Mouse (Mus musculus): Measurements from ENCODE around the gene Klf1. TPM values are rescaled to one million over a fixed set of nuclear protein-coding genes. Genes with fewer than 3 reads are reported as not detected.
A peak's percentile ranks its signal among the peaks of the same experiment; 100 is the strongest.
"Not testable (repeated sequence)": the region's sequence is repeated elsewhere in the genome, so short reads cannot be mapped to it uniquely, and the experiment has no call there.

The Klf1 gene
- polyA plus RNA-seq, 1 experiment from 2014 or later: 2.3 TPM

DNA sequence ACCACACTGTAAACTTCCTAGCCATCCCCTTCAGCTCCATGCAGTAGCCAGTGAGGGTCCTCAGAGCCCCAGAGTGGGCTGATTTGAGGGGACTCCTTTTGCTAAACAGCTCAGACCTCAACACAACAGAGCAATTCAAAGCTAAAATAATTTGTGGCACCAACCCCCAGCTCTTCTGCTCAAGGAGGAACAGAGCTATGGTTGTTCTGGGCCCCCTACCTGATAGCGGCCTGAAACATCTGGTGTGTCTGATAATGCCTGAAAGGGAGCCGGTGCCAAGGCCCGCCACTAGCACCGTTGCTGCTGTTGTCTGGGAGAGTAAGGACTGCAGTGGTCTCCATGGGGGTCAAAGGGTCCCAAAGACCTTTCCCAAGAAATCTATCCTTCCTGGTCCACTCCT lies 657 bp upstream of the Klf1 start:
- 49% methylated on average over 4 of the region's 4 CpGs for whole genome bisulfite sequencing
- Histone ChIP-seq H3K36me3 (ENCODE audit: control insufficient read depth, insufficient read depth, low read length) (no peaks in the 10 kb centered on the region), H3K9me3 (ENCODE audit: control insufficient read depth, low read depth, low read length) (no peaks in the 10 kb centered on the region), H3K4me1 (ENCODE audit: control insufficient read depth, insufficient read depth, low read length) (no peaks in the 10 kb centered on the region), H3K27me3 (ENCODE audit: control insufficient read depth, insufficient read depth, low read length) (no peaks in the 10 kb centered on the region), H3K9ac (replicated peaks; ENCODE audit: low read depth, low read length) (no peak overlapping the region), H3K4me3 (ENCODE audit: low read depth, low read length) (no peak overlapping the region), H3K27ac (ENCODE audit: low read length) (no peak overlapping the region), H3K4me2 (replicated peaks; ENCODE audit: low read depth, low read length) (no peak overlapping the region)
- ATAC-seq (ENCODE audit: insufficient number of reproducible peaks, insufficient read depth, low FRiP score, low read depth): no peak

DNA sequence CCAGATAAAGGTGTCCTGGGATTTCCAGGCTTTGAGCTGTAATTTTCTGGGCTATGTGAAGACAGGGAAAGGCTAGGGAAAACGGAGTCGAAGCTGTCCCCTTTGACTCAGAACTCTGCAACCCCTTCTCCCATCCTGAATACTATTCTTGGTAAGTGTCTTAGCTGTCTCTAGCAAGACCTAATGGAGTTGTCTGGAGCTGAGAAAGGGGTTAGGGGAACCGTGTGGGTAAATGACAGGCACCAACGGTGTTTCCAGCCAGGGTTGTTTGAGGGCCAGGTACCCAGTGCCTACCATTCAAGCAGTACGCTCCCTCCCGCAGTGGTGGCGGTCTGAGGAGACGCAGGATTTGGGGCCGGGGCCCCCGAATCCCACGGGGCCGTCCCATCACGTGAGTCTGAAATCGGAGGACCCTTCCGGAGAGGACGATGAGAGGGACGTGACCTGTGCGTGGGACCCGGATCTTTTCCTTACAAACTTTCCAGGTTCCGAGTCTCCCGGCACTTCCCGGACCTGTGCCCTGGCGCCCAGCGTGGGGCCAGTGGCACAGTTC lies 715 bp downstream of the Klf1 start:
- H3K27me3 ChIP-seq (ENCODE audit: control insufficient read depth, insufficient read depth, low read length): no peaks in the 10 kb centered on the region
- WGBS: 4% methylated on average over 24 of the region's 24 CpGs

DNA sequence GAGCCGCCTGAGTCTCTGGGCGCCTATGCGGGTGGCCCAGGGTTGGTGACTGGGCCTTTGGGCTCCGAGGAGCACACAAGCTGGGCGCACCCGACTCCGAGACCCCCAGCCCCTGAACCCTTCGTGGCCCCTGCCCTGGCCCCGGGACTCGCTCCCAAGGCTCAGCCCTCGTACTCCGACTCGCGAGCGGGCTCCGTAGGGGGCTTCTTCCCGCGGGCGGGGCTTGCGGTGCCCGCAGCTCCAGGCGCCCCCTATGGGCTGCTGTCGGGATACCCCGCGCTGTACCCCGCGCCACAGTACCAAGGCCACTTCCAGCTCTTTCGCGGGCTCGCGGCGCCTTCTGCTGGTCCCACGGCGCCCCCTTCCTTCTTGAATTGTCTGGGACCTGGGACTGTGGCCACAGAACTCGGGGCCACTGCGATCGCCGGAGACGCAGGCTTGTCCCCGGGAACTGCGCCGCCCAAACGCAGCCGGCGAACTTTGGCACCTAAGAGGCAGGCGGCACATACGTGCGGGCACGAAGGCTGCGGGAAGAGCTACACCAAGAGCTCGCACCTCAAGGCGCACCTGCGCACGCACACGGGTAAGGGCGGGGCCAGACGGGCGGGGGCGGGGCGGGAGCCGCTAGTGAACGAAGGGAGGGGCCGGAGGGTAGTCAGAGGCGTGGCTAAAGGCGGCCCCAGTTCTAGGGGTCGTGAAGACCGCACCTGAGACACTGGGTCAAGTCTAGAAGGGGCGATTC lies 1.4 kb downstream of the Klf1 start:
- Histone ChIP-seq H3K9me3 (ENCODE audit: control insufficient read depth, low read depth, low read length) (no peaks in the 10 kb centered on the region), H3K36me3 (ENCODE audit: control insufficient read depth, insufficient read depth, low read length) (no peaks in the 10 kb centered on the region), H3K4me1 (ENCODE audit: control insufficient read depth, insufficient read depth, low read length) (no peaks in the 10 kb centered on the region), H3K27ac (ENCODE audit: low read length) (peak overlapping the region; percentile 69), H3K4me2 (replicated peaks; ENCODE audit: low read depth, low read length) (peak overlapping the region; percentile 93), H3K27me3 (ENCODE audit: control insufficient read depth, insufficient read depth, low read length) (no peaks in the 10 kb centered on the region), H3K9ac (replicated peaks; ENCODE audit: low read depth, low read length) (peak overlapping the region; percentile 71), H3K4me3 (ENCODE audit: low read depth, low read length) (peak overlapping the region; percentile 63)
- peak; percentile 90 for ATAC-seq (ENCODE audit: insufficient number of reproducible peaks, insufficient read depth, low FRiP score, low read depth)
- under 1% methylated on average over 68 of the region's 68 CpGs for whole genome bisulfite sequencing

More for the DNA sequence above, 715 bp downstream of the Klf1 start:
- no peak; the same call in 1 of the 2 replicates for ATAC-seq (ENCODE audit: insufficient number of reproducible peaks, insufficient read depth, low FRiP score, low read depth)
- Histone ChIP-seq H3K4me1 (ENCODE audit: control insufficient read depth, insufficient read depth, low read length) (no peaks in the 10 kb centered on the region), H3K4me3 (ENCODE audit: low read depth, low read length) (peak overlapping the region; percentile 63), H3K9ac (replicated peaks; ENCODE audit: low read depth, low read length) (peak overlapping the region; percentile 71), H3K4me2 (replicated peaks; ENCODE audit: low read depth, low read length) (peak overlapping the region; percentile 93), H3K36me3 (ENCODE audit: control insufficient read depth, insufficient read depth, low read length) (no peaks in the 10 kb centered on the region), H3K27ac (ENCODE audit: low read length) (peak overlapping the region; percentile 69; the same call in 1 of the 2 replicates), H3K9me3 (ENCODE audit: control insufficient read depth, low read depth, low read length) (no peaks in the 10 kb centered on the region)

DNA sequence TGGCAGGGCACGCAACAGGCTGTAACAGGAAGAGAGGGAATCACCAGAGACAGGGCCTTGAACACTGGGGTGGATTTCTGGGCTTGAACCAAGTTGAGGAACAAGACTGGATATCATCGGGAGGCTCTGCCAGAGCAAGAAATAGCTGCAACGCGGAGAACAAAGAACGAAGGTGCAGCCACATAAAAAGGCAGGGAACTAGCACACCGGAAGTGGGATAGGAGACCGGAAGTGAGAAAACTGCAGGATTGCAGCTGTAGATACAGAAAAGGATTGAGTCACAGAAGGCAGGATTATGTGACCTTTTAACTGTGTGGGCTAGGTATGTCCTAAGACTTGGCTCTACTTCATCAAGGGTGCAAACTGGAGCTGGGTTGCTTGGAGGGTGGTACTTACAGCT lies 2.6 kb downstream of the Klf1 start:
- Histone ChIP-seq H3K4me3 (ENCODE audit: low read depth, low read length) (no peak overlapping the region), H3K9ac (replicated peaks; ENCODE audit: low read depth, low read length) (no peak overlapping the region), H3K36me3 (ENCODE audit: control insufficient read depth, insufficient read depth, low read length) (no peaks in the 10 kb centered on the region), H3K9me3 (ENCODE audit: control insufficient read depth, low read depth, low read length) (no peaks in the 10 kb centered on the region), H3K4me2 (replicated peaks; ENCODE audit: low read depth, low read length) (no peak overlapping the region), H3K27ac (ENCODE audit: low read length) (no peak overlapping the region), H3K4me1 (ENCODE audit: control insufficient read depth, insufficient read depth, low read length) (no peaks in the 10 kb centered on the region; the same call in 1 of the 2 replicates), H3K27me3 (ENCODE audit: control insufficient read depth, insufficient read depth, low read length) (no peaks in the 10 kb centered on the region)
- WGBS: 89% methylated on average over 7 of the region's 7 CpGs
- ATAC-seq (ENCODE audit: insufficient number of reproducible peaks, insufficient read depth, low FRiP score, low read depth): no peak

DNA sequence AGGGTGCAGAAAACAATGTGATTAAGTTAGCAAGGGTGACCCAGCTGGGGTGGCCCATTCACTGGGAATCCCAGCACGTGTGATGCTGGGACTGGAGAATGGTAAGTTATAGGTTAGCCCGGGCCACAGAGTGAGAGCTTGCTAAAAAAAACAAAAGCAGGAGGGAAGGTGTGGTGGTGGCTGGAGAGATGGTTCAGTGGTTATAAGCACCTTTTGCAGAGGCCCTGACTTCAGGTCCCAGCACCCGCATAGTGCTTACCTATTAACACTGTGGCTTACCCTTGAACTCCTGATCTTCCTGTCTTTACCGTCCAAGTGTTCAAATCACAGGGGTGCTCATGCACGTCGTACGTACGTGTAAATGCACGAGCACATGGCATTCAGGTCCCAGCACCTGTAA lies 5.3 kb downstream of the Klf1 start:
- H3K4me1 ChIP-seq (ENCODE audit: control insufficient read depth, insufficient read depth, low read length): no peaks in the 10 kb centered on the region; the same call in 1 of the 2 replicates
- ATAC-seq (ENCODE audit: insufficient number of reproducible peaks, insufficient read depth, low FRiP score, low read depth): no peak
- no peak overlapping the region for H3K4me2 ChIP-seq (replicated peaks; ENCODE audit: low read depth, low read length)
- no peak overlapping the region for H3K4me3 ChIP-seq (ENCODE audit: low read depth, low read length)
- no peaks in the 10 kb centered on the region for H3K36me3 ChIP-seq (ENCODE audit: control insufficient read depth, insufficient read depth, low read length)
- H3K27me3 ChIP-seq (ENCODE audit: control insufficient read depth, insufficient read depth, low read length): peaks cover 7% of the 10 kb centered on the region
- WGBS: 90% methylated on average over 9 of the region's 9 CpGs
- H3K9me3 ChIP-seq (ENCODE audit: control insufficient read depth, low read depth, low read length): no peaks in the 10 kb centered on the region
- H3K27ac ChIP-seq (ENCODE audit: low read length): no peak overlapping the region
- no peak overlapping the region for H3K9ac ChIP-seq (replicated peaks; ENCODE audit: low read depth, low read length)

DNA sequence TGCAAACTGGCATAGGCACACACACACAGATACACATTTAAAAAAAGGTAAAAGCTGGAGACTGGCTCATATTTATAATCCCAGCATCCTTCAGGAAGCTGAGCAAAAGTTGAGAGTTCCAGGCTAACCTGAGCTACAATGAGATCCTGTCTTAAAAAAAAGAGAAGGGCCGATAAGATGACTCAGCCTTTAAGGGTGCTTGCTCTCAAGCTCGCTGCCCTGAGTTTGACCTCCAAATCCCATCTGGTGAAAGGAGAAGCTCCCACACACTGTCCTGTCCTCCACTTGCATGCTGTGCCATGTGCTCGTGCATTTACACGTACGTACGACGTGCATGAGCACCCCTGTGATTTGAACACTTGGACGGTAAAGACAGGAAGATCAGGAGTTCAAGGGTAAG lies 5.8 kb downstream of the Klf1 start:
- H3K9ac ChIP-seq (replicated peaks; ENCODE audit: low read depth, low read length): no peak overlapping the region

DNA sequence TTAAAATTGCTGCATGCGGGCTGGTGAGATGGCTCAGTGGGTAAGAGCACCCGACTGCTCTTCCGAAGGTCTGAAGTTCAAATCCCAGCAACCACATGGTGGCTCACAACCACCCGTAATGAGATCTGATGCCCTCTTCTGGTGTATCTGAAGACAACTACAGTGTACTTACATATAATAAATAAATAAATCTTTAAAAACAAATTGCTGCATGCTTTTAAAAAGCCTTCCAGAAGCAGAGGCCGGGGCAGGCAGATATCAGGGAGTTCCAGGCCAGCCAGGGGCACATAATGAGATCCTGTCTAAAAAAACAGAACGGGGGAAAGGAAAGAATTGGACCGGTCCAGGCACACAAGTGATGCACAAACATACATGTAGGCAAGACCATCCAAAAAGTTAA lies 6.3 kb downstream of the Klf1 start:
- not testable (repeated sequence) for H3K9me3 ChIP-seq (ENCODE audit: control insufficient read depth, low read depth, low read length); H3K9ac ChIP-seq (replicated peaks; ENCODE audit: low read depth, low read length); ATAC-seq (ENCODE audit: insufficient number of reproducible peaks, insufficient read depth, low FRiP score, low read depth); H3K4me1 ChIP-seq (ENCODE audit: control insufficient read depth, insufficient read depth, low read length); H3K27ac ChIP-seq (ENCODE audit: low read length); H3K36me3 ChIP-seq (ENCODE audit: control insufficient read depth, insufficient read depth, low read length)
- Histone ChIP-seq H3K27me3 (ENCODE audit: control insufficient read depth, insufficient read depth, low read length) (peaks cover 17% of the 10 kb centered on the region), H3K4me3 (ENCODE audit: low read depth, low read length) (peak overlapping the region; percentile 43), H3K4me2 (replicated peaks; ENCODE audit: low read depth, low read length) (peak overlapping the region; percentile 84)
- 27% methylated on average over 6 of the region's 7 CpGs for WGBS

More for the DNA sequence above, 5.8 kb downstream of the Klf1 start:
- H3K4me1 ChIP-seq (ENCODE audit: control insufficient read depth, insufficient read depth, low read length): no peaks in the 10 kb centered on the region; the same call in 1 of the 2 replicates
- H3K9me3 ChIP-seq (ENCODE audit: control insufficient read depth, low read depth, low read length): no peaks in the 10 kb centered on the region
- H3K36me3 ChIP-seq (ENCODE audit: control insufficient read depth, insufficient read depth, low read length): no peaks in the 10 kb centered on the region
- ATAC-seq (ENCODE audit: insufficient number of reproducible peaks, insufficient read depth, low FRiP score, low read depth): no peak
- H3K4me2 ChIP-seq (replicated peaks; ENCODE audit: low read depth, low read length): no peak overlapping the region
- WGBS: 76% methylated on average over 8 of the region's 8 CpGs
- no peak overlapping the region for H3K4me3 ChIP-seq (ENCODE audit: low read depth, low read length)
- peaks cover 12% of the 10 kb centered on the region for H3K27me3 ChIP-seq (ENCODE audit: control insufficient read depth, insufficient read depth, low read length)
- H3K27ac ChIP-seq (ENCODE audit: low read length): no peak overlapping the region

DNA sequence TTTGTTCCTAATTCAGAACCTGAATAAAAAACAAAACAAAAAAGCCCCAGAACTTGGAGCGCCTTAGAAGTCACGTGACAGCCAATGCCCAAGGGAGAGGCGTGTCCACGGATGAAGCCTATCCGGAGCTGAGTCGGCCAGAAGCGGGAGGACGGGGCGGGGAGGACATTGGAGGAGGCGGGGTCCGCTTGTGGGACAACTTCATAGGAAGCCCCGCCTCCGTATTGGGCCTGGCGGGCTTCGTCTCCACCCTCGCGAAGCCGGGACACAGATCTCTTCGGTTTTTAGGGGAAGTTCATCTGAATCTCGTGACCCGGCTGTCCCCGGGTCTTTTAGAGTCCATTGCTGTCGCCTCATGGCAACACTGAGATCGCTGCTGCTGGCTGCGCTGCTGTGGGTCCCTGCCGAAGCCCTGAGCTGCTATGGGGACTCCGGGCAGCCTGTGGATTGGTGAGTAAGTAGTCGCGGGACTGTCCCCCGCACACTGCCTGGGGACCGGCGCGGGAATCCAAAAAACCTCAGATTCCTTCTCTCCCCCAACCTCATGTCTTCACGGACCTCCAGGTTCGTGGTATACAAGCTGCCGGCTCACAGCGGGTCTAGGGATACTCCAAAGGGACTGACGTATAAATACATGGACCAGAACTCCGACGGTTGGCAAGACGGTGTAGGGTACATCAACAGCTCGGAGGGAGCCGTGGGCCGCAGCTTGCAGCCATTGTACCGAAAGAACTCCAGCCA lies 6.9 kb downstream of the Klf1 start, which contains the start of gene Dnase2a:
Dnase2a (plus strand) TSS at position 140 of the 741 bp plus-strand sequence.
- ATAC-seq (ENCODE audit: insufficient number of reproducible peaks, insufficient read depth, low FRiP score, low read depth): peak; percentile 90
- Histone ChIP-seq H3K36me3 (ENCODE audit: control insufficient read depth, insufficient read depth, low read length) (no peaks in the 10 kb centered on the region), H3K4me3 (ENCODE audit: low read depth, low read length) (peak within 1 kb of the TSS; percentile 43), H3K4me1 (ENCODE audit: control insufficient read depth, insufficient read depth, low read length) (no peaks in the 10 kb centered on the region; the same call in 1 of the 2 replicates), H3K9me3 (ENCODE audit: control insufficient read depth, low read depth, low read length) (no peaks in the 10 kb centered on the region), H3K9ac (replicated peaks; ENCODE audit: low read depth, low read length) (peak within 1 kb of the TSS; percentile 23; the same call in 1 of the 2 replicates), H3K4me2 (replicated peaks; ENCODE audit: low read depth, low read length) (peak within 1 kb of the TSS; percentile 84), H3K27me3 (ENCODE audit: control insufficient read depth, insufficient read depth, low read length) (peaks cover 20% of the 10 kb centered on the region), H3K27ac (ENCODE audit: low read length) (no peak within 1 kb of the TSS)
- 2% methylated on average over 45 of the region's 45 CpGs for WGBS

All from stomach, embryonic 14.5 days (tissue).